Mouse (Mus musculus) liver, embryonic 11.5 days (tissue): Measurements from ENCODE around the gene Sobp. TPM values are rescaled to one million over a fixed set of nuclear protein-coding genes. Genes with fewer than 3 reads are reported as not detected.

Experiments used
- ATAC-seq: fragments of 200-750 bp; cut with Nextera tagmentation; replicated peaks from 2 replicates; pipeline ENCODE4 v1.8.0; 2017; ENCODE audit warnings: moderate number of reproducible peaks, mild to moderate bottlenecking, moderate TSS enrichment, moderate library complexity; ENCODE audit not compliant: low FRiP score
- DNase-seq: peaks from one replicate; pipeline ENCODE4 v3.0.0-alpha.2; 2017; ENCODE audit warnings: low spot score
- H3K27ac ChIP-seq: fragments of 300-500 bp; sonication (generic); 2 replicates; pipeline ENCODE4 v1.5.1; 2014; ENCODE audit warnings: mild to moderate bottlenecking, low read depth, low read length, control low read depth
- H3K27me3 ChIP-seq: fragments of 300-500 bp; sonication (generic); replicated peaks from 2 replicates; pipeline ENCODE4 v1.6.1; 2014; ENCODE audit warnings: low read length, mixed read lengths; ENCODE audit not compliant: control insufficient read depth, insufficient read depth
- H3K36me3 ChIP-seq: fragments of 300-500 bp; sonication (generic); 2 replicates; pipeline ENCODE4 v1.6.1; 2014; ENCODE audit warnings: mild to moderate bottlenecking, low read length, moderate library complexity, mixed read lengths; ENCODE audit not compliant: control insufficient read depth, insufficient read depth
- H3K4me1 ChIP-seq: fragments of 300-500 bp; sonication (generic); replicated peaks from 2 replicates; pipeline ENCODE4 v1.6.1; 2014; ENCODE audit warnings: low read length, mixed read lengths; ENCODE audit not compliant: control insufficient read depth, insufficient read depth
- H3K4me2 ChIP-seq: fragments of 300-500 bp; sonication (generic); 2 replicates; pipeline ENCODE4 v1.6.1; 2014; ENCODE audit warnings: mild to moderate bottlenecking, control low read depth, moderate library complexity
- H3K4me3 ChIP-seq: fragments of 300-500 bp; sonication (generic); 2 replicates; pipeline ENCODE4 v1.5.1; 2014; ENCODE audit warnings: low read depth, low read length, control low read depth
- H3K9ac ChIP-seq: fragments of 300-500 bp; sonication (generic); 2 replicates; pipeline ENCODE4 v1.6.1; 2014; ENCODE audit warnings: low read depth, low read length, control low read depth
- H3K9me3 ChIP-seq: fragments of 300-500 bp; sonication (generic); 2 replicates; pipeline ENCODE4 v1.6.1; 2016; ENCODE audit warnings: low read length, inconsistent platforms, mixed read lengths; ENCODE audit not compliant: control insufficient read depth
- WGBS: fragments of 180-500 bp; shearing (Covaris S2); extraction: QIAGEN DNeasy Blood & Tissue Kit; methylation state at CpG from one replicate; pipeline ENCODE4 v1.1.7; 2014; 5-methylcytosine and 5-hydroxymethylcytosine counted together
- polyA plus RNA-seq: library from polyadenylated mRNA; unstranded; fragments of >200 nt; fragmentation: Nextera tagmentation; extraction: Ambion mirVana; gene quantifications from 2 replicates; pipeline ENCODE4 v1.2.1, GENCODE M21; 2014

Sobp gene
- polyA plus RNA-seq, 1 experiment from 2014 or later, result 0.45 TPM

DNA sequence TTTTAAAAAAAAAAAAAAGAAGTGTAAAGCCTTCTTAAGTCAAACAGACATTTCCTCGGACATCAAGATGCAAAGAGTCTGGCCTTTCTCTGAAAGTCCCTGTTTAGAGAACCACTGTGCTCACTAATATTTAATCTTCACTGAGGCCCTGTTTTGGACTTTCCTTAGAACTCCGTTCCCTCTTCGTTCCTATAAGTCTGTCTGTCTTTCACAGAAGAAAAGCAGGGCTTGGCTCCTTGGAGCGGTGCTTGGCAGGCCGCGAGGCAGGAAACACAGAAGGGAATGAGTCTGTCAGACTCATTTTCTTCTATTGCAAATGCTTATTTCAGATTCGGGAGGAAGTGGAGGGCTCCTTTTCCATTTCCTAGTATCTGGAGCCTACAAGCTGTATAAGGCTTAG, 5.5 kb downstream of the Sobp start:
- no peaks in the 10 kb centered on the region for H3K36me3 ChIP-seq
- H3K4me1 ChIP-seq, result no peaks in the 10 kb centered on the region; the same call in 1 of the 2 replicates
- peaks cover 46% of the 10 kb centered on the region for H3K27me3 ChIP-seq
- ATAC-seq (no peak), DNase-seq (no peak)
- H3K9ac ChIP-seq, result no peak overlapping the region
- no peak overlapping the region for H3K27ac ChIP-seq
- no peaks in the 10 kb centered on the region for H3K9me3 ChIP-seq
- H3K4me2 ChIP-seq, result no peak overlapping the region
- WGBS, result 79% methylated on average over 7 of the region's 7 CpGs
- H3K4me3 ChIP-seq, result no peak overlapping the region

DNA sequence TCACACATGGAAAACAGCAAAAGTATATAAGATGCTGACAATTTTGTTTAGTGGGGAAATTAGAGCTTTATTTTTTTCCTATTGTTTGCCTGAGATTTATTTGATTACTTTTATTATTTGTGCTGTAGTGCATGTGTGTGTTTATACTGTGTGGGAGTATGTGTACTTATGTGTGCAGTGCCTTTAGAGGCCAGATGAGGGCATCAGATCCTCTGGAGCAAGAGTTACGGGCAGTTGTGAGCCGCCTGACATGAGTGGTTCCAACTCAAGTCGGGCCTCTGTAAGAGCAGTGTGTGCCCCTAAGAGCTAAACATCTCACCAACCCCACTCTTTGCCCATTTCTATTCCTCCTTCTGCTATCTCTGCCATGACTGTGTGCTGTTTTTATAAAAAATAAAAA, 7.5 kb downstream of the Sobp start:
- Histone ChIP-seq H3K27ac (no peak overlapping the region), H3K27me3 (peaks cover 25% of the 10 kb centered on the region), H3K36me3 (no peaks in the 10 kb centered on the region), H3K9me3 (no peaks in the 10 kb centered on the region), H3K9ac (no peak overlapping the region), H3K4me2 (no peak overlapping the region), H3K4me3 (no peak overlapping the region), H3K4me1 (no peaks in the 10 kb centered on the region; the same call in 1 of the 2 replicates)
- DNase-seq (no peak), ATAC-seq (no peak)
- WGBS, result 87% methylated on average over 3 of the region's 3 CpGs

DNA sequence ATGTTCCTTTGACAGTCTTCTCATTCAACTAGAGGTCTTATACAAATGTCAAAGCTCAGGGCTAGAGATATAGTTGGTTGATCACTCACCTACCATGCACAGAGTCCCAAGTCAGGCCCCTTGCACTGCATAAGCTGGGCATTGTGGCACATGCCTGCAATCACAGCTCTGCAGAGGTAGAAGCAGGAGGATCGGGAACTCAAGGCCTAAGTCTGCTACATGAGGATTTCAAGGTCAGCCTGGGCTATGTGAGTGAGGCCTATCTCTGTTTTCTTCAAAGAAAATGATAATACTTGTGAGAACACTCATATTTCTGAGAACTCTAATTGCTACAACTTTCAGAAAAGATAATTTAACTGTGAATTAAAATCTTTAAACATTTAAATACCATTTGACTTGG, 8.2 kb downstream of the Sobp start:
- ATAC-seq (no peak), DNase-seq (no peak)
- 85% methylated on average over 1 of the region's 1 CpGs for WGBS
- Histone ChIP-seq H3K27ac (no peak overlapping the region), H3K27me3 (peaks cover 19% of the 10 kb centered on the region), H3K4me3 (no peak overlapping the region), H3K9ac (no peak overlapping the region), H3K36me3 (no peaks in the 10 kb centered on the region), H3K9me3 (no peaks in the 10 kb centered on the region), H3K4me1 (no peaks in the 10 kb centered on the region; the same call in 1 of the 2 replicates), H3K4me2 (no peak overlapping the region)

DNA sequence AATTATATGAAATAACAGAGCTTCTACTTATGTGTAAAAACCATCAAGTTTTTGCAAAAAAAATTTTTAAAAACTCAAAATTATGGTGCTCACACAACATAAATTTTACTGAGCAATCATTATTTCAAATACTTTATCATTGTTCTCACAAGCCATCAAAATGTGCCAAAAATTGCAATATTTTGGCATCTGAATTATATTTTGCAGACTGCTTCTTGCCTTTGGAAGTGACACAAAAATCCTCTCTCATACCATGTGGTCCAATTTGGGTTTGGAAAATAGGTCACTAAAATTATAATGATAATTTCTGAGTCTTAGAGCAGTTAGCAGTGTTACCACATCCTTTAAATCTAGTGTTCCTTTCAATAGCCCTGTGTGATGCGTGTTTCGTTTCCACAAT, 9.9 kb downstream of the Sobp start:
- Histone ChIP-seq H3K4me1 (no peaks in the 10 kb centered on the region), H3K9ac (no peak overlapping the region), H3K27me3 (peaks cover 7% of the 10 kb centered on the region), H3K9me3 (no peaks in the 10 kb centered on the region), H3K4me2 (no peak overlapping the region), H3K27ac (no peak overlapping the region), H3K4me3 (no peak overlapping the region), H3K36me3 (no peaks in the 10 kb centered on the region)
- DNase-seq (no peak), ATAC-seq (no peak)
- WGBS, result 88% methylated on average over 2 of the region's 2 CpGs

DNA sequence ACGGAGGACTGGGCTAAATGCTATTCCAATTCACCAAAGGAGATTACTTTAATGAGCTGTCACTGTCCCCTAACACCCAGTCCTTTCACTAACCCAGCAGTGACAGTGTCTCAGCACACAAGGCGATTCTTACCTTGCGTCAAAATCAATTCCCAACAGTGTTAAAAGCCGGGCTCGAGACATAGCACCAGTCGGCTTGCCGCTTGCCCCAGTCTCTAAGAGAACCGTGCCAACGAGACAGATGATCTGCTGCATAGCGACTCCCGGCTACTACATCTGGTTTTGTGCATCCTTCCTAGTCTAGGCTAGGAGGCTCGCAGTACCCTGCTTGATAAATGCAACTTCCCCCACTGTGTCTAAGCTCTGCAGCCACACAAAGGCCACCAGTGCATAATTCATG, 12.0 kb downstream of the Sobp start:
- H3K36me3 ChIP-seq, result no peaks in the 10 kb centered on the region
- no peaks in the 10 kb centered on the region for H3K27me3 ChIP-seq
- no peak overlapping the region for H3K4me3 ChIP-seq
- no peak overlapping the region for H3K4me2 ChIP-seq
- ATAC-seq (no peak), DNase-seq (no peak)
- H3K27ac ChIP-seq, result no peak overlapping the region
- no peaks in the 10 kb centered on the region for H3K9me3 ChIP-seq
- H3K4me1 ChIP-seq, result no peaks in the 10 kb centered on the region
- WGBS, result 84% methylated on average over 12 of the region's 12 CpGs
- H3K9ac ChIP-seq, result no peak overlapping the region

DNA sequence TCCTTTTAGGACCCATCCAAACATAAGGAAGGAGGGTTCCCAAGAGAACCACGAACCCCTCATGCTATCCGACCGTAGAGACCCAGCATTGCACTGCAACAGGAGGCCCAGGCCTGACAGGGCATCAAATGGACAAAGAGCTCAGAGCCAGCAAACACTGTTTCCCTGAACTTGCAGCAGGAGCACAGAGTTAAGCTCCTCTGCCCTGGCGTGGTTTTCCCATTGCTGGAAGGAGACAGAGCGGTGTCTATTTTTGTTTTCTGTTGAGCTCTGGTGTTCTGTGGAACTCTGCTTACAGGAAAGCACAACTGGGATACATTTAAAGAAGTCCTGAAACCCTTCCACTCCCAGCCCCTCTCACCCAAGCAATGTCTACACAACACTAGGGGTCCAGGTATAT, 15.0 kb downstream of the Sobp start:
- no peak overlapping the region for H3K27ac ChIP-seq
- no peak for DNase-seq
- H3K27me3 ChIP-seq, result no peaks in the 10 kb centered on the region
- H3K4me1 ChIP-seq, result no peaks in the 10 kb centered on the region
- no peaks in the 10 kb centered on the region for H3K9me3 ChIP-seq
- H3K4me3 ChIP-seq, result no peak overlapping the region
- no peak for ATAC-seq
- H3K36me3 ChIP-seq, result no peaks in the 10 kb centered on the region
- 78% methylated on average over 5 of the region's 5 CpGs for WGBS
- H3K9ac ChIP-seq, result no peak overlapping the region
- H3K4me2 ChIP-seq, result no peak overlapping the region

DNA sequence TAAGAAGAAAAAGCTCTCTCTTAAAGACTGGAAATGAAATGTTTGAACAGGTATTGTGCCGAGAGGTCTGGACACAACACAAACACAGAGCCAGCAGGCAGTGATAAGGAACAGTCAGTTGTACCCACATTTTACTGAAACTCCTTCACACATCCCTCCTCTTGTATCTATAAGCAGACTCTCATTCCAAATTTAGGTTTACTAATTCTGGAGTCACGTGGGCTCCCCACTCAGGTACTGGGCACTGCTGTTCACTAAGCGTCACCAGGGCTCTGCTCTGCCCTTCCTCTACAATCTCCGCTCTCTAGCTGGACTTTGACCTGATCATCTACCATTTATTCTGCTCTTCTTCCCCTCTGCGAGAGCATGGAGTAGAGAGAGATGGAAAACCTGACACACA, 15.4 kb downstream of the Sobp start:
- WGBS, result 74% methylated on average over 5 of the region's 5 CpGs
- Histone ChIP-seq H3K4me1 (no peaks in the 10 kb centered on the region), H3K4me2 (no peak overlapping the region), H3K27ac (no peak overlapping the region), H3K27me3 (no peaks in the 10 kb centered on the region), H3K36me3 (no peaks in the 10 kb centered on the region), H3K4me3 (no peak overlapping the region), H3K9me3 (no peaks in the 10 kb centered on the region), H3K9ac (no peak overlapping the region)
- ATAC-seq (no peak), DNase-seq (no peak)

DNA sequence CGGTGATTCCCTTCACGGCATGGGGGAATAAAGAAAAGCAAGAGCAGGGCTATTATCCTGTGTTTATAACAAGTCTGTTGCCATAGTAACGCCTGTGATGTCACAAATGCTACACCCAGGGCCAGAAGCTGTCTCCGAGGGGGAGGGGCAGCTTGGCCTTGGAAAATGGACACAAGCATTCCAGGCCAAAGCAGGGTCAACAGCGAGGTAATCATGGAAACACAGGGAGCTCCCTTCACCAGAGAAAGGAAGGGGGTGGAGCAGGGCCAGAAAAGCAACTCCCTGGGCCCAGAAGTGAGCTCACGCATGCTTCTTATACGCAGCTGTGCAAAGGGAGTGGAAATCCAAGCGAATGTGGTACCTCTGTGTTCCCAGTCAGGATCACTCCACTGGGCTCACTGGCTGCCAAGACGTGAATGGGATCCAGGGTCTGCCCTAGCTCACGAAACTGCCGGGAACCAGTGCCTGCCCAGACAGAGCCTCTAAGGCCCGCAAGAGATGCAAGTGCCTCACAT, 19.2 kb downstream of the Sobp start:
- H3K4me3 ChIP-seq, result no peak overlapping the region
- no peak overlapping the region for H3K9ac ChIP-seq
- peak; percentile 49 for DNase-seq
- H3K4me1 ChIP-seq, result no peaks in the 10 kb centered on the region
- no peaks in the 10 kb centered on the region for H3K36me3 ChIP-seq
- WGBS, result 37% methylated on average over 12 of the region's 12 CpGs
- H3K27me3 ChIP-seq, result no peaks in the 10 kb centered on the region
- no peak for ATAC-seq
- H3K27ac ChIP-seq, result no peak overlapping the region
- H3K4me2 ChIP-seq, result no peak overlapping the region
- H3K9me3 ChIP-seq, result no peaks in the 10 kb centered on the region

DNA sequence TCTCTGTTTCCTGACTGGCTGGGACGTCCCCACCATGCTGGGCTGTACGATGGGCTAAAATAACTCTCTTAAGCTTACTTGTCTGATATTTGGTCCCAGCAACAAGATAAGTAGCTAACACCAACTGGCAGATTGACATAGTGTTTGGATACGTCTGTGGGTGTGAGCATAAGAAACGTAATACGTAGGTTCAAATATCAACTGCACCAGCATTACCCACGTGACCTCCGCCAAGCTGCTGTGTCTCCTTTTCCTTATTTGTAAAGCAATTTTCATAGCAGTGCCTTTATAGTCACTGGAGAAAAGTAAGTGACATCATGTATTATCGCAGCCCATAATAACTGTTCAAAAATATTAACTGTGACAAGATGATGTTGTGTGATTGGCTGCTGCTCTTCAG, 21.7 kb downstream of the Sobp start:
- Histone ChIP-seq H3K36me3 (no peaks in the 10 kb centered on the region), H3K9ac (no peak overlapping the region), H3K4me1 (no peaks in the 10 kb centered on the region), H3K27me3 (no peaks in the 10 kb centered on the region), H3K4me3 (no peak overlapping the region), H3K9me3 (no peaks in the 10 kb centered on the region), H3K27ac (no peak overlapping the region), H3K4me2 (no peak overlapping the region)
- DNase-seq (no peak), ATAC-seq (no peak)
- 78% methylated on average over 8 of the region's 8 CpGs for whole genome bisulfite sequencing
